Mouse (Mus musculus) 3134 (cell line): ENCODE results near the gene Phf12.
"Not testable (repeated sequence)": the region's sequence is repeated elsewhere in the genome, so short reads cannot be mapped to it uniquely, and the experiment has no call there.

ENCODE experiments used
- DNase-seq: peaks from one replicate; pipeline ENCODE4 v3.0.0-alpha.2; 2011; ENCODE audit warnings: low spot score; ENCODE audit not compliant: insufficient read length; ENCODE audit errors: extremely low read depth

The Phf12 gene

DNA sequence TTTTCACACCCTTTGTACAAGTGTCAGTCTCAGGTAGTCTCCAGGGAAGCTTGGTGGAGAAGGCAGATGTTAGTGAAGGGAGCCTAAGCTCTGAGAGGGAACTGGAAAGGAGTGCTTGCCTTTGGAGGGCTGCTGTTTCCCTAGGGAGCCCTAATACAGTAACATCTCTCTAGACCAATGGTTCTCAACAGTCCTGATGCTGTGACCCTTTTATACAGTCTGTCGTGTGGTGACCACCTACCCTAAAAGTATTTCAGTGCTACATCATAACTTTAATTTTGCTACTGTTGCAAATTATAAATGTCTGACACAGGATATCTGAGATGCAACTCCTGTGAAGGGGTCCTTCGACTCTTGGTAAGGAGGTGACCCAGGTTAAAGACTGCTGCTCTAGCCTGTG is 48.0 kb downstream of the Phf12 start:
- no peak for DNase-seq

DNA sequence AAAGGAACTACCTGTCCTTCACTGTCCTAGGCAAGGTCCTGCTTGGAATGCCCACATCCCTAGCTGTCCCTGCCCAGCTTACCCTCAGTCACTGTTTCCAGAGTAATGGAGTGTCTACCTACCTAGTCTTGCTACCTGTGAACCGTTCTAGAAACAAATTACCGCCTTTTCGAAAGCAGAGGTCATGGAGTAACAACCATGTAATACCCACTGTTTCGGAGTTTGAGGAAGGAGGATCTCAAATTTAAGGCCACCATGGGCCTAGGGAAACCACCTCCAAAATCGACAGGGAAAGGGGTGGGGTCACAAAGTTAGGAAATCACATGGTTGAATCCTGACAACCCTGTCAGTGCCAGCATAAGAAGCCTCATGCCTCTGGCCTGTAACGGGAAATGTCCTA is 48.8 kb downstream of the Phf12 start:
- DNase-seq, result no peak

GRCm38 (mm10) chr11:78031947-78032808 is 49.6 kb downstream of the Phf12 start, which contains the start of gene Dhrs13:
Gene Dhrs13, plus strand, starts transcription at chr11:78032280.
- DNase-seq, result peak; percentile 96

DNA sequence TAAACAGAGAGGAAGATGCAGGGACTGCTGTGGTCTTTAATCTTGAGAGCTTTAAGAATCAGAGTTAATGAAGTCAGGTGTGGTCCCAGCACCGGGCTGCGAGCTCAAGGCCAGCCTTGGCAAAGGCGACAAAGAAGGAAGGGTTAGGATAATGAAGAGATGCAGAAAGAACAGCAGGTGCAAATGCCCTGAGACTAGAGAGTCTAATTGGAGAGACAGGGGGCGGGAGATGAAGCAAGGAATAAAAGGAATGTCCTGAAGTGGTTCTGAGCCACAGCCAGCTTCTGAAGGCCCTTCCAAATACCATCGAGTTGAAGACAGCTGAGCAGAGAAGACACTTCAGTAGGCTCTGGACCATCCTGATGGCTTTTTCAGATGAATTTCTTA is 50.2 kb downstream of the Phf12 start:
- no peak for DNase-seq

GRCm38 (mm10) chr11:78033931-78034617 is 51.5 kb downstream of the Phf12 start:
- no peak for DNase-seq

DNA sequence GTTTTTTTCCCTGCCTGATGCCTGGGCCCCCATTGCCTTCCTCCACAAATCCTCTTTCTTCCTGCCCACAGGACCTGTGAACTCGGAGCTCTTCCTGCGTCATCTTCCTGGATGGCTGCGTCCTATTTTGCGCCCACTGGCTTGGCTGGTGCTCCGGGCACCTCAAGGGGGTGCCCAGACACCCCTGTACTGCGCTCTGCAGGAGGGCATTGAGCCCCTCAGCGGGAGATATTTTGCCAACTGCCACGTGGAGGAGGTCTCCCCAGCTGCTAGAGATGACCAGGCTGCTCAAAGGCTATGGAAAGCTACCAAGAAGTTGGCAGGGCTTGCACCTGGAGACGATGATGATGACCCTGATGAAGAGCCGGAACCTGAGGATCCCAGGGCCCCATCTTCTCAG is 54.2 kb downstream of the Phf12 start:
- DNase-seq, result no peak

DNA sequence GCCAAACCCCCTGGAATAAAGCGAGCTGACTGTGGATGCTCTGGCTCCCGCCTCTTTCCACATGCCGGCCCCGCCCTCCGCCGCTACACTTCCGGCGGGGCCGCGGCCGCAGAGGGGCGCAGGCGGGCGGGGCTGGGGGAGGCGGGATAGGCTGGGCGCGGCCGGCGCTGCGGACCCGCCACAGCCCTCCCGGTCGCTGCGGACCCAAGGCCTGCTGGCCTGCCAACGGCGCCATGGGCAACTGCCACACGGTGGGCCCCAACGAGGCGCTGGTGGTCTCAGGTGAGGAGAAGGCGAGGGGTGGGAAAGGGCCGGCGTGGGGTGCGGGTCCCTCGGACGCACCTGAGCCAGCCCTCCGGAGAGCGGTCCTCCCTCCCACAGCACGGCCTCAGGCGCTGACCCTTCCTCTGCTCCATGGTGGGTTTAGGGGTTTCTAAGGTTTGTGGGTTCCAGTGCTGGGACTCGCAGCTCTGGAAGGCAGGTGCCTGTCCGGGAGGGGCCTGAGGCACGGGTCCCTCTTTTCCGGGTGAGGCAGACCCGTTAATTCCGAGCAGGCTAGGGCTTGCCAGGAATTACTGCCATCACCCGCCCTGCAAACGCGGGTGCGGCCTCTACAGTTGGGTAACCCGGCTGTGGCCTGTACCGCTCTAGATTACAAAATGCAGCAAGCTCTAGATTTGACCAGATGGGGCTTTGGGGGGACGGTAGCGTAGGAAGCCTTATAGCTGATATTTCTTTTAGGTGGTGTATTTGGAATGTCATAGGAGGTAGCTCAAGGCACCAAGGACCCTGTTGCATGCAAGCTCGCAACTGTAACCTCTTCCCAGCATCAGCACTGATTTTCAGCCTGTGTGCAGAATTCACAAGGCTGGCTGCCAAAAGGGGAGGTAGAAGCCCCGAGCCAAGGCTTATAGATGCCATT is 55.5 kb downstream of the Phf12 start, which contains the start of gene Flot2:
TSS of gene Flot2 (plus strand) at position 101 of the 922 bp plus-strand sequence.
- DNase-seq, result peak; percentile 76

DNA sequence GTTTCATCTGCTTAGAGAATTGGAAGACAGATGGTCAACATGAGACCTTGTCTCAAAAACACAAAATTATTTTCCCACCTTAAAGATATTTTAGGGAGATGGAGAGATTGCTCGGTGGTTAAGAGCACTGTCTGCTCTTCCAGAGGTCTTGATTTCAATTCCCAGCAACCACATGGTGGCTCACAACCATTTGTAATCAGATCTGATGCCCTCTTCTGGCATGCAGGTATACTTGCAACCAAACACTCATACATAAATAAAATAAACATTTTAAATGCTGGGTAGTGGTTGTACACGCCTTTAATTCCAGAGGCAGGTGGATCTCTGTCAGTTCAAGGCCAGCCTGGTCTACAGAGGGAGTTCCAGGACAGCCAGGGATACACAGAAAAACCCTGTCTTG is 58.3 kb downstream of the Phf12 start:
- no peak for DNase-seq

DNA sequence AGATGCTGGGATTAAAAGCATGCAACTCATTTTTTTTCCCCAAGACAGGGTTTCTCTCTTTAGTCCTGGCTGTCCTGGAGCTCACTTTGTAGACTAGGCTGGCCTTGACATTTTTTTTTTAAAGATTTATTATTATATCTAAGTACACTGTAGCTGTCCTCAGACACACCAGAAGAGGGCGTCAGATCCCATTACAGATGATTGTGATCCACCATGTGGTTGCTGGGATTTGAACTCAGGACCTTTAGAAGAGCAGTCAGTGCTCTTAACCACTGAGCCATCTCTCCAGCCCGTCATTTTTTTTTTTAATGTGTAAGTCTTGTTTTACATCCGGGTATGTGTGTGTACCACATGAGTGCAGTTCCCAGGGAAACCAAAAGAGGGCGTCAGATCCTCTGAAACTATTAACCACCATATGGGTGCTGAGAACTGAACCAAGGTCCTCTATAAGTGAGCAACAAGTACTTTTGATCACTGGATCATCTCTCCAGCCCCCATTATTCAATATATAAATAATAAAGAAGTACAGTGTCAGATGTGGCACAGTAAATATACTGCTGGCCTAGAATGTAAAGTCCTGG is 59.8 kb downstream of the Phf12 start:
- DNase-seq, result not testable (repeated sequence)

DNA sequence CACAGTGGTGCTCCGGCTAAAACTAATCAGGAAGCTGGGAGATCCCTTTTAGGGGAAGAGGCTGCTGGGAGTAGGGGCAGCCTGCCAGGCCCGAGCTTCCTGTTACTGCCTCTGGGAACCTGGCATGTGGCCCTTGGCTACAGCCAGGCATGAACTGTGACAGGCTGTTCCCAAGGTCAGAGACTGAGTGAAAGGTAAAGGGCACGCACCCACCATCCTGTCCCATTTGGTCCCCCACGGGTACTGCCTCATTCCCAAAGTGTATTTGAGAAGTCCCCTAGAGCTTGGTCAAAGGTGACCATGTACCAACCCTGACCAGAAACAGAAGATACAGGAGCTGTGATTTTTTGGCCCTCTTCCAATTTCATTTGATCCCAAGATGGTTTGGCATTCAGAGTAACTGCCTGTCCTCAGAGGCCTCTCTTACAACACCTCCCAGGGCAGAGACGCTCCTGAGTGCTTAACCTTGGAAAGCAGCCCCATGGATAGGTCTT is 62.3 kb downstream of the Phf12 start:
- DNase-seq, result peak; percentile 57

DNA sequence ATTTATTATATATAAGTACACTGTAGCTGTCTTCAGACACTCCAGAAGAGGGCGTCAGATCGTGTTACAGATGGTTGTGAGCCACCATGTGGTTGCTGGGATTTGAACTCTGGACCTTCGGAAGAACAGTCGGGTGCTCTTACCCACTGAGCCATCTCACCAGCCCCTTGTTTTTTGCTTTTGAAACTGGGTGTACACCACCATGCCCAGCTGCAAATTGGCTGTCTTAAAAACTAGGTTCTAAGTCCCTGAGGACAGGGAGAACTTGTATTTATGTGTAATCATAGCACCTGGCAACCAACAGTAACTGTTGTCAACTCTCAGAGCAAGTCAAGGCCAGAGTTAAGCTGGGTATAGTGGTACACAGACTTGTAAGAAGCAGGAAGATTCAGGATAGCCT is 66.1 kb downstream of the Phf12 start:
- not testable (repeated sequence) for DNase-seq

- DNase-seq, result no peak
These were observed 70.5 kb downstream of the Phf12 start for GRCm38 (mm10) chr11:78053078-78053477.

DNA sequence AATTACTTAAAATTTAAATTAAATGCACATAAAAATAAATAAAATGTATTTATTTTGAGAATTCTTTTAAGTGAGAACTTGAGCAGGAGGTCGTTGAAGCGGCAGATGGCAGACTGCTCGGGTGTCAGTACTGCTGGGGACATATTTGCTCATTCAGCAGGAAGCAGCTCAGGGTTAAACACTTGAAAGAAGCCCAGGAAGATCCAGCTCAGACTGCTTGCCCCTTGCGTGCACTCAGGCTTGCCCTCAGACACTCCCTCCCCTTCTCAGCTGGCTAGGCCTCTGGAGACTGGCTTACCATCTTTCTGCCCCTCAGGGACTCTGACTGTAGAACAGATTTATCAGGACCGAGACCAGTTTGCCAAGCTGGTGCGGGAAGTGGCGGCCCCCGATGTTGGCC is 74.4 kb downstream of the Phf12 start:
- DNase-seq, result no peak

DNA sequence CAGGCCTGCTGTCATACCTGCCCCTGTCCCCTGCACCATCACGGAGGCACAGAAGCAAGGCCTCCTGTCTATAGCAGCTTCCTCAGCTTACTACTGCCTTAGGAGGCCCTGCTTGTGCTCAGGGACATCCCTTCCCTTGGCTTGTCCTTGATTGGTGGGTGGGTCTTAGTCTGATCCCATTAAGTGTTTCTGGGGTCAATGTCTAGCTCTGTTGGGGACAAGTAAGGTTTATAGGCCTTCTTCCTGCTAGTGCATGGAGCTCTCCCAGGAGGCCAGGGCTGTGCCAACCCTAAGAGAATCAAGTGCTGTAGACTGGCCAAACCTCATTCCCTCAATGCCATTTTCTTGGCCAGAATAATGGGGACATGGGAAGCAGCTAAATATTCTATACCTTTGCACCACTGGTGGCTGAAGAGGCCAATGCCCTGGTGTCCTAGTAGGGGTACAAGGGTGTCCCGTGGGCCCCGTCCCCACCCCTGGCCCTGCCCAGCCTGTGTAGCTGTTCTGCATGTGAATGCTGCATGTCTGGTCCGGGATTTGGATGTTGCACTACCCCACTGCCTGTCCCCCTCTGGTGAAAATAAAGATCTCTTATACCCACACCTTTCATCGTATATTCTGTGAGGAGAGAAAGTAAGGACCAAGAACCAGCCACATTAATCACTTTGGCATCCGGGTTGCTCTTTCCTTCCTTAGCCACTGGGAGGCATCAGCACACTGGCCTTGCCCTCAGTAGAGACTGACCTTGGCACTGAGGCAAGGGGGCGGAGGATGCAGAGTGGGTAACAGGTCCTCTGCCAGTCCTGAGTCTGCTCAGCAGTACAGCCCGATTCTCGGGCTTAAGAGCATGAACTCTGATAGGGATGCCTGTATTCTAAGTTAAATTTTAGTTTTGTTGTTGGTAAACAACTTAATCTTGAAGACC is 77.5 kb downstream of the Phf12 start:
- peak; percentile 36 for DNase-seq

DNA sequence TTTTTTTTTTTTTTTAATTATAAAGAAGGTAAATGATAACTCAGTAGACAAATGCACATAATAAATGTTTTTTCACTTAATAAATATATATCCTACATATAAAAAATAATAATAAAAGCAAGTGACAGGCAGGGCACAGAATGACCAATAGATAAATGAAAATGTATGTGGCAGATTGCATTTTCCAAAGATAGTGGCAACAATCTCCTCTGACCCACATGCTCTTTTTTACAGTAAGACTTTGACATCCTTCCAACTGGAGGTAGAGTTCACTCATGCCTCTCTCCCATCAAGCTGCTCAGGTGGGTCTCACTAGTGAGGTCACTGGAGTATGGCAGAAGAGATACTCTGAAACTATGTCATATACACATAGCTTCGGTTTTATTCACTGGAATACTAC is 80.0 kb downstream of the Phf12 start:
- no peak for DNase-seq

DNA sequence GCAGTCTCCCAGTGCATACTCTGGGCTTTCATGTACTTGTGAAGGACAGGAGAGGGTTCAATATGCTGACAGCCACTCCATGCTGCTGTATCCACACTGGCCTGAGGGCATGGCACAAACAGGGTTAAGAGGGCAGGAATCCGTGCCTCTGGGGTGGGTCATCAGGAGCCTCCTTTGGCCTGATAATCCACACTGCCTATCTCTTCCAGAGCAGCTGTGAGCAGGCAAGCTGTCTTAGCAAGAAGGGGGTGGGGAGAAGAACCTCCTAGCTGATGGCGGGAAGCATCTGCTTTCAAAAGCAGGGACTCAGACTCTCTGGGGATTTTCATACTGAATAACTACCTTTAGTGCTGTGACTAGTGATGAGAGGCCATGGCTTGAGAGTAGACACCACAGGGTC is 83.4 kb downstream of the Phf12 start:
- DNase-seq, result no peak

- DNase-seq, result no peak
These were observed 84.1 kb downstream of the Phf12 start for GRCm38 (mm10) chr11:78066641-78067040.

GRCm38 (mm10) chr11:78067566-78067965 is 85.0 kb downstream of the Phf12 start:
- DNase-seq, result no peak

- no peak for DNase-seq
These were observed 86.6 kb downstream of the Phf12 start for GRCm38 (mm10) chr11:78069130-78069529.
